Mouse (Mus musculus) kidney, embryonic 15.5 days (tissue): Measurements from ENCODE around the gene Mcoln1. TPM values are rescaled to one million over a fixed set of nuclear protein-coding genes. Genes with fewer than 3 reads are reported as not detected.

ENCODE experiments used
- ATAC-seq: fragments of 200-750 bp; cut with Nextera tagmentation; replicated peaks from 2 replicates; pipeline ENCODE4 v1.8.0; 2017; ENCODE audit warnings: moderate TSS enrichment; ENCODE audit not compliant: low FRiP score
- H3K27ac ChIP-seq: fragments of 300-500 bp; sonication (generic); 2 replicates; pipeline ENCODE4 v1.5.1; 2015; ENCODE audit warnings: mild to moderate bottlenecking, inconsistent platforms
- H3K27me3 ChIP-seq: fragments of 300-500 bp; sonication (generic); 2 replicates; pipeline ENCODE4 v1.6.1; 2015; ENCODE audit warnings: inconsistent platforms
- H3K36me3 ChIP-seq: fragments of 300-500 bp; sonication (generic); 2 replicates; pipeline ENCODE4 v1.6.1; 2015; ENCODE audit warnings: inconsistent platforms
- H3K4me1 ChIP-seq: fragments of 300-500 bp; sonication (generic); 2 replicates; pipeline ENCODE4 v1.6.1; 2015; ENCODE audit warnings: inconsistent platforms
- H3K4me2 ChIP-seq: fragments of 300-500 bp; sonication (generic); 2 replicates; pipeline ENCODE4 v1.6.1; 2015; ENCODE audit warnings: moderate library complexity, mild to moderate bottlenecking, inconsistent platforms
- H3K4me3 ChIP-seq: fragments of 300-500 bp; sonication (generic); replicated peaks from 2 replicates; pipeline ENCODE4 v1.5.1; 2015; ENCODE audit warnings: mild to moderate bottlenecking, inconsistent platforms
- H3K9ac ChIP-seq: fragments of 300-500 bp; sonication (generic); 2 replicates; pipeline ENCODE4 v1.6.1; 2015; ENCODE audit warnings: mild to moderate bottlenecking, inconsistent platforms
- H3K9me3 ChIP-seq: fragments of 300-500 bp; sonication (generic); replicated peaks from 2 replicates; pipeline ENCODE4 v1.6.1; 2016; ENCODE audit warnings: inconsistent platforms
- WGBS: fragments of 180-500 bp; shearing (Covaris S2); methylation state at CpG from one replicate; pipeline ENCODE4 v1.1.7; 2015; ENCODE audit warnings: mixed read lengths; 5-methylcytosine and 5-hydroxymethylcytosine counted together
- polyA plus RNA-seq: library from polyadenylated mRNA; unstranded; fragments of >200 nt; fragmentation: Nextera tagmentation; extraction: Ambion mirVana; gene quantifications from 2 replicates; pipeline ENCODE4 v1.2.1, GENCODE M21; 2015

The Mcoln1 gene
- polyA plus RNA-seq, 1 experiment from 2014 or later = 57.1 TPM

GRCm38 (mm10) chr8:3502217-3502616 is 2.0 kb downstream of the Mcoln1 start:
- H3K4me3 ChIP-seq = no peak overlapping the region
- H3K27me3 ChIP-seq = no peaks in the 10 kb centered on the region
- H3K4me2 ChIP-seq = no peak overlapping the region
- peaks cover 23% of the 10 kb centered on the region for H3K4me1 ChIP-seq
- H3K36me3 ChIP-seq = peaks cover 39% of the 10 kb centered on the region
- H3K27ac ChIP-seq = no peak overlapping the region
- H3K9ac ChIP-seq = peak overlapping the region; percentile 90; the same call in 1 of the 2 replicates
- WGBS = 63% methylated on average over 4 of the region's 4 CpGs
- no peak for ATAC-seq
- no peaks in the 10 kb centered on the region for H3K9me3 ChIP-seq

- H3K4me3 ChIP-seq = no peak overlapping the region
- H3K36me3 ChIP-seq = peaks cover 86% of the 10 kb centered on the region
- H3K27ac ChIP-seq = no peak overlapping the region
- no peak for ATAC-seq
- no peaks in the 10 kb centered on the region for H3K4me1 ChIP-seq
- no peak overlapping the region for H3K4me2 ChIP-seq
- H3K9ac ChIP-seq = no peak overlapping the region
- no peaks in the 10 kb centered on the region for H3K9me3 ChIP-seq
- 84% methylated on average over 6 of the region's 6 CpGs for WGBS
- no peaks in the 10 kb centered on the region for H3K27me3 ChIP-seq
Observed at GRCm38 (mm10) chr8:3507979-3508754, 7.9 kb downstream of the Mcoln1 start.

GRCm38 (mm10) chr8:3514681-3515247 is 14.5 kb downstream of the Mcoln1 start:
- 32% methylated on average over 13 of the region's 13 CpGs for WGBS
- peak overlapping the region; percentile 87; the same call in 1 of the 2 replicates for H3K27ac ChIP-seq

GRCm38 (mm10) chr8:3515260-3515671 is 15.0 kb downstream of the Mcoln1 start, which contains the start of gene Pnpla6:
Pnpla6 (plus strand) TSS chr8:3515384.
- Histone ChIP-seq H3K27me3 (no peaks in the 10 kb centered on the region), H3K9me3 (no peaks in the 10 kb centered on the region), H3K27ac (peak within 1 kb of the TSS; percentile 87), H3K36me3 (peaks cover 46% of the 10 kb centered on the region), H3K4me3 (peak within 1 kb of the TSS; percentile 76), H3K9ac (peak within 1 kb of the TSS; percentile 56), H3K4me1 (peaks cover 18% of the 10 kb centered on the region), H3K4me2 (peak within 1 kb of the TSS; percentile 97)
- ATAC-seq = peak; percentile 77
- WGBS = under 1% methylated on average over 25 of the region's 25 CpGs

More at GRCm38 (mm10) chr8:3514681-3515247, 14.5 kb downstream of the Mcoln1 start:
- Histone ChIP-seq H3K36me3 (peaks cover 48% of the 10 kb centered on the region), H3K9ac (no peak overlapping the region), H3K4me2 (peak overlapping the region; percentile 97), H3K4me1 (peaks cover 18% of the 10 kb centered on the region), H3K9me3 (no peaks in the 10 kb centered on the region), H3K4me3 (peak overlapping the region; percentile 76), H3K27me3 (no peaks in the 10 kb centered on the region)
- ATAC-seq = no peak

GRCm38 (mm10) chr8:3515771-3516417 is 15.6 kb downstream of the Mcoln1 start:
- Histone ChIP-seq H3K9me3 (no peaks in the 10 kb centered on the region), H3K4me2 (peak overlapping the region; percentile 97), H3K4me1 (peaks cover 18% of the 10 kb centered on the region), H3K4me3 (peak overlapping the region; percentile 76), H3K36me3 (peaks cover 42% of the 10 kb centered on the region), H3K27me3 (no peaks in the 10 kb centered on the region), H3K9ac (peak overlapping the region; percentile 56), H3K27ac (peak overlapping the region; percentile 87)
- WGBS = 0% methylated on average over 25 of the region's 25 CpGs
- peak; percentile 34 for ATAC-seq

- Histone ChIP-seq H3K27me3 (no peaks in the 10 kb centered on the region), H3K36me3 (peaks cover 42% of the 10 kb centered on the region), H3K9ac (peak overlapping the region; percentile 56), H3K9me3 (no peaks in the 10 kb centered on the region), H3K4me1 (peaks cover 18% of the 10 kb centered on the region), H3K4me2 (peak overlapping the region; percentile 97), H3K4me3 (peak overlapping the region; percentile 76), H3K27ac (peak overlapping the region; percentile 87)
- 2% methylated on average over 36 of the region's 36 CpGs for WGBS
- peak; percentile 89 for ATAC-seq
Observed at GRCm38 (mm10) chr8:3516450-3517116, 16.3 kb downstream of the Mcoln1 start.

GRCm38 (mm10) chr8:3517117-3517495 is 16.8 kb downstream of the Mcoln1 start:
- Histone ChIP-seq H3K9me3 (no peaks in the 10 kb centered on the region), H3K4me2 (peak overlapping the region; percentile 97), H3K36me3 (peaks cover 42% of the 10 kb centered on the region), H3K27me3 (no peaks in the 10 kb centered on the region), H3K27ac (peak overlapping the region; percentile 87), H3K9ac (peak overlapping the region; percentile 56), H3K4me1 (peaks cover 18% of the 10 kb centered on the region), H3K4me3 (peak overlapping the region; percentile 76)
- peak; percentile 41; the same call in 1 of the 2 replicates for ATAC-seq
- 5% methylated on average over 16 of the region's 16 CpGs for WGBS

GRCm38 (mm10) chr8:3522007-3522697 is 21.9 kb downstream of the Mcoln1 start:
- no peak overlapping the region for H3K9ac ChIP-seq
- peaks cover 5% of the 10 kb centered on the region for H3K4me1 ChIP-seq
- no peak overlapping the region for H3K27ac ChIP-seq
- 91% methylated on average over 13 of the region's 13 CpGs for WGBS
- H3K36me3 ChIP-seq = peaks cover 65% of the 10 kb centered on the region
- no peaks in the 10 kb centered on the region for H3K9me3 ChIP-seq
- no peaks in the 10 kb centered on the region for H3K27me3 ChIP-seq
- H3K4me2 ChIP-seq = no peak overlapping the region
- no peak overlapping the region for H3K4me3 ChIP-seq
- ATAC-seq = peak; percentile 75; the same call in 1 of the 2 replicates

GRCm38 (mm10) chr8:3530816-3531215 is 30.6 kb downstream of the Mcoln1 start:
- no peak for ATAC-seq

GRCm38 (mm10) chr8:3531936-3532335 is 31.7 kb downstream of the Mcoln1 start:
- Histone ChIP-seq H3K9me3 (no peaks in the 10 kb centered on the region), H3K4me2 (no peak overlapping the region), H3K27ac (no peak overlapping the region), H3K4me3 (no peak overlapping the region), H3K4me1 (no peaks in the 10 kb centered on the region), H3K36me3 (peaks cover 67% of the 10 kb centered on the region), H3K27me3 (no peaks in the 10 kb centered on the region), H3K9ac (no peak overlapping the region)
- ATAC-seq = no peak
- 94% methylated on average over 18 of the region's 18 CpGs for WGBS

More at GRCm38 (mm10) chr8:3530816-3531215, 30.6 kb downstream of the Mcoln1 start:
- no peak overlapping the region for H3K4me2 ChIP-seq
- H3K36me3 ChIP-seq = peaks cover 66% of the 10 kb centered on the region
- H3K27ac ChIP-seq = no peak overlapping the region
- no peak overlapping the region for H3K4me3 ChIP-seq
- WGBS = 85% methylated on average over 5 of the region's 5 CpGs
- no peak overlapping the region for H3K9ac ChIP-seq
- H3K9me3 ChIP-seq = no peaks in the 10 kb centered on the region
- no peaks in the 10 kb centered on the region for H3K4me1 ChIP-seq
- H3K27me3 ChIP-seq = no peaks in the 10 kb centered on the region
